Mouse (Mus musculus) small intestine, adult 2 months (tissue): ENCODE measurements at regions not wholly inside any gene's neighbourhood (a gene's known extent, or its start where the extent isn't known, plus 50 kb on each side); places are given as distances from the start of the nearest gene placed in this dataset.

ENCODE experiments used
- CTCF ChIP-seq: fragments of 200-500 bp; IDR thresholded peaks from 2 replicates; pipeline ENCODE4 v1.5.1; 2012; ENCODE audit warnings: low read depth, mild to moderate bottlenecking, control low read depth, inconsistent platforms, low read length, moderate library complexity, mixed read lengths; ENCODE audit not compliant: insufficient replicate concordance, insufficient read length; ENCODE audit errors: extremely low read depth
- POLR2A ChIP-seq: fragments of 200-500 bp; IDR thresholded peaks from 2 replicates; pipeline ENCODE4 v1.6.1; 2012; ENCODE audit warnings: low read depth, mild to moderate bottlenecking, control low read depth, inconsistent platforms, low read length, moderate library complexity

- TF ChIP-seq POLR2A (no peak), CTCF (no peak)
Observed at GRCm38 (mm10) chr3:82274945-82275821, 82.7 kb upstream of the Map9 start.
